Mouse (Mus musculus) heart, adult 2 months (tissue): ENCODE results near the gene Gm43064.

ENCODE experiments used
- CTCF ChIP-seq: fragments of 200-600 bp; IDR thresholded peaks from 2 replicates; pipeline ENCODE4 v1.8.1; 2022; ENCODE audit warnings: antibody characterized with exemption, mild to moderate bottlenecking, moderate library complexity
- POLR2A ChIP-seq: fragments of 200-500 bp; IDR thresholded peaks from 2 replicates; pipeline ENCODE4 v1.6.1; 2011; ENCODE audit warnings: mild to moderate bottlenecking, low read depth, low read length, control low read depth; ENCODE audit not compliant: insufficient read depth

DNA sequence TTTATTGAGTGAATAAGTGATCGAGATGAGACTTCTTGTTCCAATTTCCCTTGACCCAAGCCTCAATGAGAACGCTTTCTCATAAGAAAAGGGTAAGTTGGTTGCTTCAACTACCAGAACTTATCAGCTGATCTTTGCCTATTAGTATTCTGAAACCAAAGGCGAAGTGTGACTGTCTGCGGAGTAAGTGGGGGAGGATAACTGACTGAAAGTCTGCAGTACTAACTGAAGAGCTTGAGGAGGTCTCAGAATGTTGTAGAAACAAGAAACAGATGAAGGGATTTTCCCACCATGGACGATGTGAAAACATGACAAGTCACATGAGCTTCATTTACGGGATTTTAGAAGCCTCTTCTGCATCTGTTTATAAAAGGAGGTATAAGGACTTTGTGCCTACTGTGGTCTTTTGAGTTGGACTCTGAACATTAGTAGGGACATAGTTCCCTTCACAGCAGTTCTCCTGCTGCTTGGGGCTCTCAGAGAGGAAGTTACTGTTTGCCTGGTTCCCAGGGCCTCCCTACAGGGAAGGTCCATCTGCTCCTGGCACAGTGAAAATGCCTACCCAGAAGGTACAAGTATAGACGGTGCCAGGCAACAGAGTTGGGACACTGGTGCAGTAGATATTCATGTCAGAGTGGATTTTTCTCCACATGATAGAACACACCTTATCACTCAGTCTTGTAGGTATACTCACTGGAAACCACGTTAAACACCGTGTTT lies 41.4 kb downstream of the Gm43064 start:
- TF ChIP-seq CTCF (no peak), POLR2A (no peak)
